Mouse (Mus musculus) limb, embryonic 10.5 days (tissue): ENCODE data around the gene Sema4g. TPM values are rescaled to one million over a fixed set of nuclear protein-coding genes. Genes with fewer than 3 reads are reported as not detected.

ENCODE experiments used
- DNase-seq: peaks from one replicate; pipeline ENCODE4 v3.0.0-alpha.2; 2017; ENCODE audit warnings: low spot score
- H3K27ac ChIP-seq: fragments of 300-500 bp; sonication (generic); 2 replicates; pipeline ENCODE4 v1.5.1; 2016; ENCODE audit warnings: mild to moderate bottlenecking
- H3K27me3 ChIP-seq: fragments of 300-500 bp; sonication (generic); 2 replicates; pipeline ENCODE4 v1.6.1; 2016; ENCODE audit warnings: low read depth, mild to moderate bottlenecking; ENCODE audit not compliant: poor library complexity, severe bottlenecking
- H3K36me3 ChIP-seq: fragments of 300-500 bp; sonication (generic); 2 replicates; pipeline ENCODE4 v1.6.1; 2016; ENCODE audit warnings: mild to moderate bottlenecking, moderate library complexity
- H3K4me1 ChIP-seq: fragments of 300-500 bp; sonication (generic); 2 replicates; pipeline ENCODE4 v1.6.1; 2016
- H3K4me3 ChIP-seq: fragments of 300-500 bp; sonication (generic); 2 replicates; pipeline ENCODE4 v1.5.1; 2016; ENCODE audit warnings: mild to moderate bottlenecking, moderate library complexity
- H3K9me3 ChIP-seq: fragments of 300-500 bp; sonication (generic); replicated peaks from 2 replicates; pipeline ENCODE4 v1.6.1; 2016; ENCODE audit warnings: mild to moderate bottlenecking
- WGBS: fragments of 180-500 bp; shearing (Covaris S2); methylation state at CpG from one replicate; pipeline ENCODE4 v1.1.7; 2016; 5-methylcytosine and 5-hydroxymethylcytosine counted together
- polyA plus RNA-seq: library from polyadenylated mRNA; unstranded; fragments of >200 nt; fragmentation: Nextera tagmentation; extraction: Ambion mirVana; gene quantifications from 2 replicates; pipeline ENCODE4 v1.2.1, GENCODE M21; 2016

Gene Sema4g
- polyA plus RNA-seq, 1 experiment from 2014 or later = 5.4 TPM

- peak overlapping the region; percentile 92 for H3K27ac ChIP-seq
- no peaks in the 10 kb centered on the region for H3K27me3 ChIP-seq
- H3K4me1 ChIP-seq = peaks cover 74% of the 10 kb centered on the region
- no peaks in the 10 kb centered on the region for H3K9me3 ChIP-seq
- DNase-seq = peak; percentile 64
- H3K4me3 ChIP-seq = peak overlapping the region; percentile 76
- WGBS = 0% methylated on average over 13 of the region's 13 CpGs
- H3K36me3 ChIP-seq = peaks cover 38% of the 10 kb centered on the region
These were observed 29.5 kb downstream of the Sema4g start for GRCm38 (mm10) chr19:45018351-45018831.

GRCm38 (mm10) chr19:45020348-45020747, 31.4 kb downstream of the Sema4g start:
- H3K27me3 ChIP-seq = no peaks in the 10 kb centered on the region
- peak overlapping the region; percentile 9 for H3K4me3 ChIP-seq
- peaks cover 58% of the 10 kb centered on the region for H3K36me3 ChIP-seq
- H3K4me1 ChIP-seq = peaks cover 61% of the 10 kb centered on the region
- DNase-seq = no peak
- no peaks in the 10 kb centered on the region for H3K9me3 ChIP-seq
- 0 out of 2 replicates have a peak overlapping the region, but pooled peaks have one; percentile 31 for H3K27ac ChIP-seq
- 76% methylated on average over 6 of the region's 6 CpGs for WGBS

- WGBS = 97% methylated on average over 15 of the region's 15 CpGs
- Histone ChIP-seq H3K4me3 (0 out of 2 replicates have a peak overlapping the region, but pooled peaks have one; percentile 9), H3K27ac (0 out of 2 replicates have a peak overlapping the region, but pooled peaks have one; percentile 25), H3K9me3 (no peaks in the 10 kb centered on the region), H3K4me1 (peaks cover 57% of the 10 kb centered on the region), H3K27me3 (no peaks in the 10 kb centered on the region), H3K36me3 (peaks cover 68% of the 10 kb centered on the region)
- no peak for DNase-seq
These were observed 32.5 kb downstream of the Sema4g start for GRCm38 (mm10) chr19:45021362-45021761.

- peaks cover 94% of the 10 kb centered on the region for H3K36me3 ChIP-seq
- H3K9me3 ChIP-seq = no peaks in the 10 kb centered on the region
- H3K4me1 ChIP-seq = peaks cover 57% of the 10 kb centered on the region
- no peaks in the 10 kb centered on the region for H3K27me3 ChIP-seq
- WGBS = 86% methylated on average over 11 of the region's 11 CpGs
- DNase-seq = no peak
- no peak overlapping the region for H3K27ac ChIP-seq
- no peak overlapping the region for H3K4me3 ChIP-seq
These were observed 35.1 kb downstream of the Sema4g start for GRCm38 (mm10) chr19:45023993-45024392.

- H3K36me3 ChIP-seq = peaks cover 93% of the 10 kb centered on the region
These were observed 35.9 kb downstream of the Sema4g start for GRCm38 (mm10) chr19:45024775-45025174.

GRCm38 (mm10) chr19:45025937-45026568, 37.2 kb downstream of the Sema4g start:
- no peak overlapping the region for H3K27ac ChIP-seq
- peaks cover 53% of the 10 kb centered on the region for H3K4me1 ChIP-seq
- no peaks in the 10 kb centered on the region for H3K9me3 ChIP-seq
- no peaks in the 10 kb centered on the region for H3K27me3 ChIP-seq
- DNase-seq = no peak
- peaks cover 81% of the 10 kb centered on the region for H3K36me3 ChIP-seq
- H3K4me3 ChIP-seq = peak overlapping the region; percentile 14; the same call in 1 of the 2 replicates
- WGBS = 91% methylated on average over 37 of the region's 37 CpGs

More at GRCm38 (mm10) chr19:45024775-45025174, 35.9 kb downstream of the Sema4g start:
- Histone ChIP-seq H3K4me3 (no peak overlapping the region), H3K27me3 (no peaks in the 10 kb centered on the region), H3K4me1 (peaks cover 54% of the 10 kb centered on the region), H3K27ac (peak overlapping the region; percentile 42; the same call in 1 of the 2 replicates), H3K9me3 (no peaks in the 10 kb centered on the region)
- WGBS = 94% methylated on average over 20 of the region's 20 CpGs
- DNase-seq = no peak

GRCm38 (mm10) chr19:45026958-45027670, 38.2 kb downstream of the Sema4g start:
- peaks cover 70% of the 10 kb centered on the region for H3K36me3 ChIP-seq
- no peak for DNase-seq
- WGBS = 79% methylated on average over 6 of the region's 6 CpGs
- no peak overlapping the region for H3K27ac ChIP-seq
- H3K27me3 ChIP-seq = no peaks in the 10 kb centered on the region
- no peak overlapping the region for H3K4me3 ChIP-seq
- no peaks in the 10 kb centered on the region for H3K9me3 ChIP-seq
- peaks cover 53% of the 10 kb centered on the region for H3K4me1 ChIP-seq

GRCm38 (mm10) chr19:45027848-45028247, 38.9 kb downstream of the Sema4g start:
- Histone ChIP-seq H3K4me1 (peaks cover 60% of the 10 kb centered on the region), H3K27ac (peak overlapping the region; percentile 42; the same call in 1 of the 2 replicates), H3K27me3 (no peaks in the 10 kb centered on the region), H3K4me3 (no peak overlapping the region), H3K36me3 (peaks cover 63% of the 10 kb centered on the region), H3K9me3 (no peaks in the 10 kb centered on the region)
- WGBS = 86% methylated on average over 6 of the region's 6 CpGs
- DNase-seq = no peak

- Histone ChIP-seq H3K27me3 (no peaks in the 10 kb centered on the region), H3K9me3 (no peaks in the 10 kb centered on the region), H3K36me3 (peaks cover 54% of the 10 kb centered on the region), H3K4me3 (no peak overlapping the region), H3K4me1 (peaks cover 64% of the 10 kb centered on the region), H3K27ac (peak overlapping the region; percentile 15; the same call in 1 of the 2 replicates)
- DNase-seq = no peak
- WGBS = 57% methylated on average over 19 of the region's 19 CpGs
These were observed 39.8 kb downstream of the Sema4g start for GRCm38 (mm10) chr19:45028746-45029145.

- H3K4me3 ChIP-seq = no peak overlapping the region
- WGBS = 63% methylated on average over 6 of the region's 9 CpGs
- peaks cover 45% of the 10 kb centered on the region for H3K36me3 ChIP-seq
These were observed 40.7 kb downstream of the Sema4g start for GRCm38 (mm10) chr19:45029571-45029970.

GRCm38 (mm10) chr19:45030111-45030510, 41.2 kb downstream of the Sema4g start:
- WGBS = 36% methylated on average over 8 of the region's 8 CpGs
- Histone ChIP-seq H3K4me1 (peaks cover 71% of the 10 kb centered on the region), H3K27ac (no peak overlapping the region)

More at GRCm38 (mm10) chr19:45029571-45029970, 40.7 kb downstream of the Sema4g start:
- Histone ChIP-seq H3K27me3 (no peaks in the 10 kb centered on the region), H3K27ac (no peak overlapping the region), H3K9me3 (no peaks in the 10 kb centered on the region), H3K4me1 (peaks cover 66% of the 10 kb centered on the region)
- DNase-seq = no peak

GRCm38 (mm10) chr19:45030746-45031693, 42.1 kb downstream of the Sema4g start:
- 0 out of 2 replicates have a peak overlapping the region, but pooled peaks have one; percentile 16 for H3K4me3 ChIP-seq
- peaks cover 71% of the 10 kb centered on the region for H3K4me1 ChIP-seq
- peaks cover 31% of the 10 kb centered on the region for H3K36me3 ChIP-seq
- H3K27me3 ChIP-seq = 0 out of 2 replicates have a peak, but pooled peaks cover 2% of the 10 kb centered on the region
- no peaks in the 10 kb centered on the region for H3K9me3 ChIP-seq
- H3K27ac ChIP-seq = 0 out of 2 replicates have a peak overlapping the region, but pooled peaks have one; percentile 8
- WGBS = 43% methylated on average over 20 of the region's 20 CpGs
- DNase-seq = peak; percentile 82

More at GRCm38 (mm10) chr19:45030111-45030510, 41.2 kb downstream of the Sema4g start:
- Histone ChIP-seq H3K9me3 (no peaks in the 10 kb centered on the region), H3K27me3 (no peaks in the 10 kb centered on the region), H3K36me3 (peaks cover 40% of the 10 kb centered on the region), H3K4me3 (no peak overlapping the region)
- peak; percentile 82 for DNase-seq
